Mouse (Mus musculus): ENCODE data around the gene Gna15. TPM values are rescaled to one million over a fixed set of nuclear protein-coding genes. Genes with fewer than 3 reads are reported as not detected.
A peak's percentile ranks its signal among the peaks of the same experiment; 100 is the strongest.

The Gna15 gene
- polyA plus RNA-seq, 1 experiment from 2014 or later: 1.1 TPM

GRCm38 (mm10) chr10:81537429-81537828 is 13.4 kb upstream of the Gna15 start:
- Histone ChIP-seq H3K9me3 (no peaks in the 10 kb centered on the region), H3K4me3 (no peak overlapping the region), H3K4me1 (peaks cover 11% of the 10 kb centered on the region), H3K27ac (no peak overlapping the region), H3K36me3 (replicated peaks) (peaks cover 87% of the 10 kb centered on the region), H3K27me3 (ENCODE audit: poor library complexity, severe bottlenecking) (no peaks in the 10 kb centered on the region)
- 86% methylated on average over 2 of the region's 2 CpGs for WGBS
- no peak for DNase-seq (ENCODE audit: extremely low spot score, low spot score)

- Histone ChIP-seq H3K4me3 (no peak overlapping the region), H3K27me3 (ENCODE audit: poor library complexity, severe bottlenecking) (no peaks in the 10 kb centered on the region), H3K36me3 (replicated peaks) (peaks cover 87% of the 10 kb centered on the region), H3K27ac (no peak overlapping the region), H3K4me1 (peaks cover 4% of the 10 kb centered on the region), H3K9me3 (no peaks in the 10 kb centered on the region)
- DNase-seq (ENCODE audit: extremely low spot score, low spot score): no peak
- 79% methylated on average over 6 of the region's 6 CpGs for WGBS
Observed at GRCm38 (mm10) chr10:81536734-81537133, 12.7 kb upstream of the Gna15 start.

GRCm38 (mm10) chr10:81534826-81535225 is 10.8 kb upstream of the Gna15 start:
- peaks cover 90% of the 10 kb centered on the region for H3K36me3 ChIP-seq (replicated peaks)
- no peak for DNase-seq (ENCODE audit: extremely low spot score, low spot score)
- 58% methylated on average over 16 of the region's 16 CpGs for WGBS

GRCm38 (mm10) chr10:81526779-81527178 is 2.8 kb upstream of the Gna15 start:
- Histone ChIP-seq H3K27me3 (ENCODE audit: poor library complexity, severe bottlenecking) (peaks cover 26% of the 10 kb centered on the region), H3K4me3 (no peak overlapping the region), H3K27ac (no peak overlapping the region), H3K36me3 (replicated peaks) (peaks cover 31% of the 10 kb centered on the region), H3K4me1 (peaks cover 7% of the 10 kb centered on the region), H3K9me3 (no peaks in the 10 kb centered on the region)
- 16% methylated on average over 14 of the region's 14 CpGs for WGBS
- DNase-seq (ENCODE audit: extremely low spot score, low spot score): peak; percentile 81

More at GRCm38 (mm10) chr10:81534826-81535225, 10.8 kb upstream of the Gna15 start:
- H3K9me3 ChIP-seq: no peaks in the 10 kb centered on the region
- no peaks in the 10 kb centered on the region for H3K27me3 ChIP-seq (ENCODE audit: poor library complexity, severe bottlenecking)
- no peak overlapping the region for H3K27ac ChIP-seq
- H3K4me3 ChIP-seq: no peak overlapping the region
- H3K4me1 ChIP-seq: 0 out of 2 replicates have a peak, but pooled peaks cover 3% of the 10 kb centered on the region

GRCm38 (mm10) chr10:81525017-81525694 is 1.1 kb upstream of the Gna15 start:
- Histone ChIP-seq H3K27ac (no peak overlapping the region), H3K9me3 (no peaks in the 10 kb centered on the region), H3K4me3 (no peak overlapping the region), H3K36me3 (replicated peaks) (peaks cover 15% of the 10 kb centered on the region), H3K27me3 (ENCODE audit: poor library complexity, severe bottlenecking) (peaks cover 26% of the 10 kb centered on the region), H3K4me1 (peaks cover 7% of the 10 kb centered on the region)
- no peak for DNase-seq (ENCODE audit: extremely low spot score, low spot score)
- 73% methylated on average over 11 of the region's 13 CpGs for WGBS

GRCm38 (mm10) chr10:81523570-81523969 is 455 bp downstream of the Gna15 start:
- peaks cover 7% of the 10 kb centered on the region for H3K4me1 ChIP-seq
- WGBS: 22% methylated on average over 19 of the region's 19 CpGs
- DNase-seq (ENCODE audit: extremely low spot score, low spot score): no peak
- H3K4me3 ChIP-seq: no peak overlapping the region
- no peak overlapping the region for H3K27ac ChIP-seq
- no peaks in the 10 kb centered on the region for H3K36me3 ChIP-seq (replicated peaks)
- H3K9me3 ChIP-seq: no peaks in the 10 kb centered on the region
- peaks cover 33% of the 10 kb centered on the region for H3K27me3 ChIP-seq (ENCODE audit: poor library complexity, severe bottlenecking)

GRCm38 (mm10) chr10:81523142-81523541 is 883 bp downstream of the Gna15 start:
- Histone ChIP-seq H3K4me3 (no peak overlapping the region), H3K27me3 (ENCODE audit: poor library complexity, severe bottlenecking) (peaks cover 33% of the 10 kb centered on the region), H3K27ac (no peak overlapping the region), H3K4me1 (peaks cover 7% of the 10 kb centered on the region), H3K9me3 (no peaks in the 10 kb centered on the region), H3K36me3 (replicated peaks) (no peaks in the 10 kb centered on the region)
- WGBS: 81% methylated on average over 6 of the region's 6 CpGs
- no peak for DNase-seq (ENCODE audit: extremely low spot score, low spot score)

- peaks cover 33% of the 10 kb centered on the region for H3K27me3 ChIP-seq (ENCODE audit: poor library complexity, severe bottlenecking)
- no peak for DNase-seq (ENCODE audit: extremely low spot score, low spot score)
- 83% methylated on average over 3 of the region's 3 CpGs for WGBS
- H3K27ac ChIP-seq: no peak overlapping the region
- H3K36me3 ChIP-seq (replicated peaks): no peaks in the 10 kb centered on the region
- H3K4me1 ChIP-seq: peaks cover 7% of the 10 kb centered on the region
- H3K4me3 ChIP-seq: no peak overlapping the region
- H3K9me3 ChIP-seq: no peaks in the 10 kb centered on the region
Observed at GRCm38 (mm10) chr10:81519978-81520365, 4.1 kb downstream of the Gna15 start.

GRCm38 (mm10) chr10:81519227-81519977 is 4.6 kb downstream of the Gna15 start:
- Histone ChIP-seq H3K4me3 (no peak overlapping the region), H3K27ac (no peak overlapping the region), H3K36me3 (replicated peaks) (no peaks in the 10 kb centered on the region), H3K27me3 (ENCODE audit: poor library complexity, severe bottlenecking) (peaks cover 27% of the 10 kb centered on the region), H3K9me3 (0 out of 2 replicates have a peak, but pooled peaks cover under 1% of the 10 kb centered on the region), H3K4me1 (peaks cover 7% of the 10 kb centered on the region)
- 87% methylated on average over 6 of the region's 6 CpGs for WGBS
- DNase-seq (ENCODE audit: extremely low spot score, low spot score): no peak

- Histone ChIP-seq H3K4me1 (0 out of 2 replicates have a peak, but pooled peaks cover under 1% of the 10 kb centered on the region), H3K27me3 (ENCODE audit: poor library complexity, severe bottlenecking) (peaks cover 19% of the 10 kb centered on the region), H3K36me3 (replicated peaks) (no peaks in the 10 kb centered on the region), H3K4me3 (no peak overlapping the region), H3K9me3 (0 out of 2 replicates have a peak, but pooled peaks cover 9% of the 10 kb centered on the region), H3K27ac (no peak overlapping the region)
- peak; percentile 68 for DNase-seq (ENCODE audit: extremely low spot score, low spot score)
- 16% methylated on average over 4 of the region's 4 CpGs for WGBS
Observed at GRCm38 (mm10) chr10:81518546-81518945, 5.5 kb downstream of the Gna15 start.

- H3K9me3 ChIP-seq: 0 out of 2 replicates have a peak, but pooled peaks cover 10% of the 10 kb centered on the region
- no peak for DNase-seq (ENCODE audit: extremely low spot score, low spot score)
- no peaks in the 10 kb centered on the region for H3K36me3 ChIP-seq (replicated peaks)
- H3K4me3 ChIP-seq: no peak overlapping the region
- H3K4me1 ChIP-seq: no peaks in the 10 kb centered on the region
- peaks cover 22% of the 10 kb centered on the region for H3K27me3 ChIP-seq (ENCODE audit: poor library complexity, severe bottlenecking)
- 82% methylated on average over 8 of the region's 8 CpGs for WGBS
- H3K27ac ChIP-seq: no peak overlapping the region
Observed at GRCm38 (mm10) chr10:81517227-81517626, 6.8 kb downstream of the Gna15 start.

GRCm38 (mm10) chr10:81513798-81514197 is 10.2 kb downstream of the Gna15 start:
- peaks cover 28% of the 10 kb centered on the region for H3K27me3 ChIP-seq (ENCODE audit: poor library complexity, severe bottlenecking)
- H3K27ac ChIP-seq: no peak overlapping the region
- no peaks in the 10 kb centered on the region for H3K4me1 ChIP-seq
- DNase-seq (ENCODE audit: extremely low spot score, low spot score): no peak
- WGBS: 85% methylated on average over 5 of the region's 5 CpGs
- H3K9me3 ChIP-seq: 0 out of 2 replicates have a peak, but pooled peaks cover 10% of the 10 kb centered on the region
- H3K36me3 ChIP-seq (replicated peaks): no peaks in the 10 kb centered on the region
- no peak overlapping the region for H3K4me3 ChIP-seq

- Histone ChIP-seq H3K27ac (no peak overlapping the region), H3K9me3 (0 out of 2 replicates have a peak, but pooled peaks cover 10% of the 10 kb centered on the region), H3K36me3 (replicated peaks) (no peaks in the 10 kb centered on the region), H3K27me3 (ENCODE audit: poor library complexity, severe bottlenecking) (peaks cover 23% of the 10 kb centered on the region), H3K4me3 (no peak overlapping the region), H3K4me1 (no peaks in the 10 kb centered on the region; the same call in 1 of the 2 replicates)
- WGBS: 85% methylated on average over 14 of the region's 14 CpGs
- DNase-seq (ENCODE audit: extremely low spot score, low spot score): no peak
Observed at GRCm38 (mm10) chr10:81510246-81510810, 13.7 kb downstream of the Gna15 start.

All from forebrain, embryonic 10.5 days (tissue).